Mouse (Mus musculus) left cerebral cortex, adult 2 months (tissue): Measurements from ENCODE around the gene Bbs12. TPM values are rescaled to one million over a fixed set of nuclear protein-coding genes. Genes with fewer than 3 reads are reported as not detected.
A peak's percentile ranks its signal among the peaks of the same experiment; 100 is the strongest.

Source experiments
- DNase-seq, 2 experiments: peaks; one replicate each; pipeline ENCODE4 v3.0.0; 2021 to 2022; ENCODE audit warnings: low spot score in 2 of 2, mixed read lengths in 1 of 2; ENCODE audit errors: extremely low spot score in 1 of 2
- H3K27ac ChIP-seq: fragments of 200-600 bp; 2 replicates; pipeline ENCODE4 v1.8.1; 2022
- H3K4me3 ChIP-seq: fragments of 200-600 bp; 2 replicates; pipeline ENCODE4 v1.8.1; 2022
- CTCF ChIP-seq: fragments of 200-600 bp; IDR thresholded peaks from 2 replicates; pipeline ENCODE4 v1.8.1; 2022; ENCODE audit warnings: antibody characterized with exemption, mild to moderate bottlenecking, moderate library complexity
- intact Hi-C: fragments of 180-260 bp; cut with DNase I; formaldehyde crosslinking; loops from one replicate; pipeline ENCODE4 v1.15.1; 2025
- total RNA-seq, 2 experiments: library from RNA; stranded (reverse); gene quantifications; 2 replicates each; pipeline ENCODE4 v1.2.3; 2021

Gene Bbs12
- total RNA-seq, 2 experiments from 2014 or later, result 5.5 to 6.0 TPM

DNA sequence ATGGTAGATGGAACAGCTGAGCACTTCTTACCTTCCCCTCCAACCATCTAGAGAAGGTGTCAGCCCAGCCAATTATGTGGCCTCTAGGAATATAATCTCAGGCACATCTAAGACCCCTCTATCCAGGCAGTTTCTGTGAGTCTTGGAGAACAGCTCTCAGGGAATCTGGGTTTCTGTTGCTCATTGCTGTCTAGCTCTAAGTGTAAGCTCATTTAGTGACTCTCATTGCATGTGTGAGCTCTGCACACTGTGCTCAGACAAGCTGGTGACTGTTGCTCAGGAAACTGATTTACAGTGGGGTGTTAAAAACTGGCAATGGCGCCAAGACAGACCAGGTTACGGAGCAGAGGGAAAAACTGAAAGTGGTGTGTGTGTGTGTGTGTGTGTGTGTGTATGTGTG, 20.4 kb upstream of the Bbs12 start:
- no peak for DNase-seq
- no peak overlapping the region for H3K4me3 ChIP-seq
- no peak for TF ChIP-seq CTCF
- intact Hi-C loops, result no loop called here
- no peak overlapping the region for H3K27ac ChIP-seq

- H3K27ac ChIP-seq, result no peak overlapping the region
- DNase-seq, result no peak
- no peak for TF ChIP-seq CTCF
- intact Hi-C loops, result no loop called here
- no peak overlapping the region for H3K4me3 ChIP-seq
Observed at GRCm38 (mm10) chr3:37292654-37293053, 19.7 kb upstream of the Bbs12 start.

DNA sequence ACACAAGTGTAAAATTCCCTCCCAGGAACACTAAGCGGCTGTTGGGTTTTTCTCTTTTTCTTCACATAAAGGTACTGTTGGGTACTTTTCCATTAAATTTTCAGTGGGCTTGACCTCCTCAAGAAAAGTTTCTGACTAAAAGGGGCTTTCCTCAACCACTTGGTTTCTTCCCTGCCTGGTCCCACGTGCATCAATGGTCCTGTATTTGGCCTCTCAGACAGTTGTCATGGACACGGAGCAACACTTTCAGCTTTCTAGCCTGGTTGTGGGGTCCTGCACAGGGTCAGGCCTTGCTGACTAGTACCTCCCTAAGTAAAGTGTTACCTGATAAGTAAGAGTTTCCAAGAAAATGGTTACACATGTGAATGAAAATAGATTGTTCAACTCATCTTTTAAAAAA, 12.9 kb upstream of the Bbs12 start:
- H3K4me3 ChIP-seq, result no peak overlapping the region
- DNase-seq, result no peak
- no peak for TF ChIP-seq CTCF
- H3K27ac ChIP-seq, result no peak overlapping the region
- intact Hi-C loops, result no loop called here

DNA sequence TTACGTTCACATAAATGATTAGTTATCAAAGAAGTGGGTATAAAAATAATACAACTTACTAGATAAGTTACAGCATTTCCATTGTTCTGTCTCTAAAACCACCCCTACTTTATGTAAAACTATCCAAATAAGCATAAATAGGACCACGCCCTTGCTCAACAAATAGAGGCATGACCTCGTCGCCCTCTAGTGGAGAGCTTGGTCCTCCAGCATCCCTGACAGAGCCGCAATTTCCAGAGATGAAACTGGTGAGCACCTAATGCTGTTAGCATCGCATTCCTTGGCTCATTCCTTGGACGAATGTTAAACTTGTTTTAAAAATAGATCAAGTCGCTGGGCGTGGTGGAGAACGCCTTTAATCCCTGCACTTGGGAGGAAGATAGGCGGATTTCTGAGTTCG, 9.7 kb upstream of the Bbs12 start:
- peak; percentile 18 to 31 for DNase-seq
- intact Hi-C loops, result no loop called here
- Histone ChIP-seq H3K4me3 (no peak overlapping the region), H3K27ac (no peak overlapping the region)
- TF ChIP-seq CTCF, result peak; percentile 70

GRCm38 (mm10) chr3:37303392-37304139, 8.8 kb upstream of the Bbs12 start:
- no peak for DNase-seq
- intact Hi-C loops, result no loop called here
- H3K4me3 ChIP-seq, result no peak overlapping the region
- TF ChIP-seq CTCF, result no peak
- no peak overlapping the region for H3K27ac ChIP-seq

- peak in 1 of 2 experiments; percentile 14 for DNase-seq
- intact Hi-C loops, result loop anchor here (2.0 kb wide), 2 partner anchors 53 to 107 kb away; partner anchors contain the start of gene Spata5
Observed at GRCm38 (mm10) chr3:37311897-37312369, 421 bp upstream of the Bbs12 start.

GRCm38 (mm10) chr3:37313371-37313770, 1.0 kb downstream of the Bbs12 start:
- peak overlapping the region; percentile 96 for H3K27ac ChIP-seq

More at GRCm38 (mm10) chr3:37311897-37312369, 421 bp upstream of the Bbs12 start:
- Histone ChIP-seq H3K4me3 (peak overlapping the region; percentile 69), H3K27ac (peak overlapping the region; percentile 96)
- TF ChIP-seq CTCF, result no peak

DNA sequence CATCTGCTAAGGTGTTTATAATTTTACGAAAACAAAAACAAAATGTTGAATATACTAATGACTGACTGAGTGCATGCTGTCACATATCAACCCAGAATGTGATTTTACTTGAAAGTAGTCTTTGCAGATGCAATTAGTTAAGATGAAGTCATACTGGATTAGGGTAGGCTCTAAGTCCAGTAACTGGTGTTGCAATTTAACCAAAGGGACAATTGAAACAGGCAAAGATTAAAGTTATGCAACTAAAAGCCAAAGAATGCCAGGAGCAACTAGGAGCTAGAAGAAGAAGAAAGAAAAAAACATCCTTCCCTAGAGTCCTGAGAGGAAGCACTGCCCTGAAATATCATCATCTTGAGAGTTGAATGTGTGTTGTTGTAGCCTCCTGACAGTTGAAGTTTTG, 3.9 kb downstream of the Bbs12 start:
- intact Hi-C loops, result no loop called here
- no peak overlapping the region for H3K4me3 ChIP-seq
- TF ChIP-seq CTCF, result no peak
- no peak overlapping the region for H3K27ac ChIP-seq
- DNase-seq, result no peak

More at GRCm38 (mm10) chr3:37313371-37313770, 1.0 kb downstream of the Bbs12 start:
- no peak overlapping the region for H3K4me3 ChIP-seq
- peak; percentile 28 to 32 for DNase-seq
- no peak for TF ChIP-seq CTCF
- intact Hi-C loops, result loop anchor here (2.0 kb wide), 2 partner anchors 55 to 105 kb away; partner anchors contain the start of gene Spata5

DNA sequence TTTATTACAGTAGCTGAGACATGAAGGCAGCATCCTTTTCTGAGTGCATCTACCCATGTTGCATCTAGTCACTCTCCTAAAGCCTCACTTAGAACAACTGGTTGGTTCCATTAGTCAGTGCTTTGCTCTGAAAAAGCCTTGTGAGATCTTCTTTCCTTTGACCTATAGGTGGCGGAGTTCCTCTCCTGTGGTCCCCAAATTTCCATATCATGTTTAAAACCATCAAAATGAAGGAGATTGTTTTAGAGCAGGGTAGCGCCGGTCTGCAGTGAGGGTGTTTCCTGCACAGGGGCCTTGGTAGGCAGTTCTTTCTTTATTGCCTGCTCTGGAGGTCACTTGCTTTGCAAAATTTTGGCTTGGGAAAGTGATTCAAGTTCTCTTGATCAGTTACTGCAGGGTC, 12.0 kb downstream of the Bbs12 start:
- Histone ChIP-seq H3K4me3 (no peak overlapping the region), H3K27ac (no peak overlapping the region)
- intact Hi-C loops, result no loop called here
- peak; percentile 57 for TF ChIP-seq CTCF
- DNase-seq, result no peak

GRCm38 (mm10) chr3:37325317-37326112, 13.2 kb downstream of the Bbs12 start:
- H3K27ac ChIP-seq, result no peak overlapping the region
- DNase-seq, result no peak
- no peak for TF ChIP-seq CTCF
- intact Hi-C loops, result loop anchor here (5.0 kb wide), 1 partner anchor 87 kb away; no protein-coding TSS in a partner anchor
- no peak overlapping the region for H3K4me3 ChIP-seq

DNA sequence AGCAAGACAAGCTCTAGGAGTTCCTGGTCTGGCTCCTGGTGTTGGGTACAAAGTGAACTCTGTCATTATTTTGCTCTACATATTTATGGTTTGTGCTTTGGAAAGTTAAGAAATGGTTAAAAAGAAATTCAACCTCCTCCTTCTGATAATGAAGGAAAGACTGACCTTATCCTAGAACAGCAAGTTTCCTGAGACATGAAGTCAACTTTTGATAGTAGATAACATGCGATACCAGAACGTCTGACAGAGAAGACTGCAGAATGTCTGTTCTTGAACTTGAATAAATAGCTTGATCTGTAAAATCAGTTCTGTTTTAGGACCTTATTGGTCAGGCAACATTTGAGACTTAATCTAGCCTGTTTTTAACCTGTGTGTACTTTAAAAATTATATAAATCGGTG, 14.3 kb downstream of the Bbs12 start:
- DNase-seq, result no peak
- TF ChIP-seq CTCF, result no peak
- intact Hi-C loops, result loop anchor here (5.0 kb wide), 1 partner anchor 86 kb away; no protein-coding TSS in a partner anchor
- Histone ChIP-seq H3K27ac (no peak overlapping the region), H3K4me3 (no peak overlapping the region)

DNA sequence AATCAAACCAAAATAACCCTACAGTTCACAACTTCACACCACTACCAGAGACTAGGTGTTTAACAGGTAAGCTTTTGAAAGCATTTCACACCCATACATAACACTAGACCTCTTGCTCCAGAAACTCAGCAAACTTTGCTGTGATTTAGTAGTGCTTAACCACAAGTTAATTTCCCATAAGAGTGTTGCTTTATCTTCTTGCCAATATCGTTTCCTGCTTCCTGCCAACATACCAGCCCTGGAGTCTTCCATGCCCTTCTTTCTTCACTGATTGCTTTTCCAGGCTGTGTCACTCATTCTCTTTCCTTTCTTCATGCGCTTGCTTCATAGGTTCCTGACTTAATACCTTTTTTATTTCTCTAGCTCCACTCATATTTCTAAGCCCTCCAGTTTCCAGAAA, 16.1 kb downstream of the Bbs12 start:
- no peak overlapping the region for H3K27ac ChIP-seq
- DNase-seq, result no peak
- intact Hi-C loops, result loop anchor here (5.0 kb wide), 1 partner anchor 84 kb away; no protein-coding TSS in a partner anchor
- TF ChIP-seq CTCF, result no peak
- H3K4me3 ChIP-seq, result no peak overlapping the region
